Mouse (Mus musculus) CH12F3 (cell line): ENCODE data around the gene Dffb.

Source experiments
- in situ Hi-C: fragments of 300-500 bp; cut with MboI; formaldehyde crosslinking; loops from 2 replicates; pipeline ENCODE4 v1.14.3; 2020; ENCODE audit warnings: low sequenced_read_pairs

The Dffb gene

GRCm38 (mm10) chr4:153974431-153975291, at the start of gene Dffb, which contains the start of gene Cep104:
Gene Dffb (minus strand): TSS chr4:153975126.
Gene Cep104 (plus strand): TSS chr4:153975194.
- in situ Hi-C loops: no loop called here

DNA sequence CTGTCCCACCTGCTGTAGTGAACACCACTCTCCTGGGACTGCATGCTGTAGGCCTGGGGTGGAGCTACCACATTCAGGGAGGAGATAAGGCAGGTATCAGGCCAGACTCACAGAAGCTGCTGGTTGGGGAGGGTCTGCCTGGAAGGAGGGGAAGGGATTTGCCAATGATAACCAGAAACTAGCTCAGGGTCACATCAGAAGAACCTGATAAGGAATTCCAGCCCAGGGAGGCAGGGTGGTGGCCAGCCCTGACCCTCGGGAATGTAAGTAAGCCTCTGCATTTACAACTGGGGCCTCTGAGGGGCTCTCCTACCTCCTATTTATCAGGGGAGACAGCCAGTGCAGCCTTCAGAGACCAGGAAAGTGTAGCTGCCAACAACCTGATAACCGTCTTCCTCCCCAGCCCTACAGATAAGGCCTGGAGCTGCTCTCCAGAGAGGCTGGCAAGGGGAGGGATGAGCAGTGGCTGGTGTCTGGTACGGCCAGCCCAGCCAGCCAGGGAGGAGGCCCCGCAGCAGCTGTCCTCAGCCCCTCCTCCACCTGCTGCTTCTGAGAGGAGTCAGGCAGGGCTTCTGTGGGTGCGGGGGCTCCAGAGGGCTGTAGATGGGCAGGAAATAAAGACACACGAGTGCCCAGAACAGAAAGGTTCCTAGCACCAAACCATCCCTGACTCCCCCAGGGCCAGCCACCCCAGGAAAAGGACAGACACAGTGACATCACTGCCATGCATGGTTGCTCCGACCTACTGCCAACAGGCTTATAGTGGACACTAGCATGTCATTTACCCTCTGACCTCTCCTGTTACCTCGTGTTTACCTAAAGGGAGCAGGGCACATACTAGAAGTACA, 49.1 kb upstream of the Dffb start:
- in situ Hi-C loops: no loop called here

GRCm38 (mm10) chr4:154022844-154023243, 47.9 kb upstream of the Dffb start:
- in situ Hi-C loops: no loop called here

GRCm38 (mm10) chr4:154022407-154022806, 47.5 kb upstream of the Dffb start:
- in situ Hi-C loops: no loop called here

GRCm38 (mm10) chr4:154021432-154021831, 46.5 kb upstream of the Dffb start:
- in situ Hi-C loops: no loop called here

DNA sequence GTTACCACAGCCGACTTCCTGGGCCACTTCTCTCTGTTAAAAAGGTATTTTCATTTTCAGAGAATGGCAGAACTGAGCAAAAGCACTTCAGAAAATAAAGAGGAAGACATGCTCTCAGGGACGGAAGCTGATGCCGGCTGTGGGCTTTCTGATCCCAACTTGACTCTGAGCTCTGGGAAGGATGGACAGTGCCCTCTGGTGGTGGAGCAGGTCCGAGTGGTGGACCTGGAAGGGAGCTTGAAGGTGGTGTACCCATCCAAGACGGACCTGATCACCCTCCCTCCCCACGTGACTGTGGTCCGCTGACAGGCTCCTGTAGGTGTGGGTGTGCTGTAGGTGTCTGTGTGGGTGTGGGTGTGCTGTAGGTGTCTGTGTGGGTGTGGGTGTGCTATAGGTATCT, 44.6 kb upstream of the Dffb start:
- in situ Hi-C loops: no loop called here

- in situ Hi-C loops: no loop called here
Observed at GRCm38 (mm10) chr4:154015476-154015875, 40.5 kb upstream of the Dffb start.

DNA sequence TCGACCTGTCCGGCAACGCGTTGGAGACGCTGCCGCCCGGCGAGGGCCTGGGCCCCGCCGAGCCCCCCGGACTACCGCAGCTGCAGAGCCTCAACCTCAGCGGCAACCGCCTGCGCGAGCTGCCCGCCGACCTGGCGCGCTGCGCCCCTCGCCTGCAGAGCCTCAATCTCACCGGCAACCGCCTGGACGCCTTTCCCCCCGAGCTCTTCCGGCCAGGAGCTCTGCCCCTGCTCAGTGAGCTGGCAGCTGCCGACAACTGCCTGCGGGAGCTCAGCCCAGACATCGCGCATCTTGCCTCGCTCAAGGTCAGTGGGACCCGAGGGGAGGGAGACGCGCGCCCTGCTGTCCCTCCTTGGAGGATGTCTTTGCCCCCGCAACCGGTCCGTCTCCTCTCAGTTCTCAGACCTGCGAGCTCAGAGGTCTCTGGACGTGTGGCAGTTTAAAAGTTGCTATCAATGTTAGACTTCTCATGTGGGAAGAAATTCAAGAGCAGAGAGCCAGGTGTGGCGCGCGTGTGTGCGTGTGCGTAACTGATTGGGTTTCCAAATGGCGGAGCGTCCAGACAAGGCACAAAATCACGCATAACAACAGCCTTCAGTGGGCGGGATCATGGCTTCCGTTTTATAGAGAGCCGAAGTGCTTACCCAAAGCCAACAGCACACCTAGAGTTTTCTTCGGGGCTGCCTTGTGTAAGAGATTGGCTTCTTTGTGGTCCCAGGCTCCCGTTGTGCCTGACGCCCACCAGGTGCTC, 37.4 kb upstream of the Dffb start:
- in situ Hi-C loops: no loop called here

DNA sequence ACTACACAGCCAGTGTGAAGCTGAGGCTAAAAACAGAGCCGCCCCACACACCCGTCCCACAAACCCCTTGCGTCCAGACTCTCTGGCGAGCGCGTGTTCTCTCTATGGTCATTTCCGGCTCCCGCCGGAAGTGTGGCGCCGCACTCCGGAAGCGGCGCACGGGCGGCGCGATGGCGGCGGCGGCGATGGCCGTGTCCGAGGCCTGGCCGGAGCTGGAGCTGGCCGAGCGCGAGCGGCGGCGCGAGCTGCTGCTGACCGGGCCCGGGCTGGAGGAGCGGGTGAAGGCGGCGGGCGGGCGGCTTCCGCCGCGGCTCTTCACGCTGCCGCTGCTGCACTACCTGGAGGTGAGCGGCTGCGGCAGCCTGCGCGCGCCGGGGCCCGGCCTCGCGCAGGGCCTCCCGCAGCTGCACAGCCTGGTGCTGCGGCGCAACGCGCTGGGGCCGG, 36.7 kb upstream of the Dffb start, which contains the start of gene Lrrc47:
Gene Lrrc47 (plus strand): TSS at position 86 of the 444 bp plus-strand sequence.
- in situ Hi-C loops: no loop called here

DNA sequence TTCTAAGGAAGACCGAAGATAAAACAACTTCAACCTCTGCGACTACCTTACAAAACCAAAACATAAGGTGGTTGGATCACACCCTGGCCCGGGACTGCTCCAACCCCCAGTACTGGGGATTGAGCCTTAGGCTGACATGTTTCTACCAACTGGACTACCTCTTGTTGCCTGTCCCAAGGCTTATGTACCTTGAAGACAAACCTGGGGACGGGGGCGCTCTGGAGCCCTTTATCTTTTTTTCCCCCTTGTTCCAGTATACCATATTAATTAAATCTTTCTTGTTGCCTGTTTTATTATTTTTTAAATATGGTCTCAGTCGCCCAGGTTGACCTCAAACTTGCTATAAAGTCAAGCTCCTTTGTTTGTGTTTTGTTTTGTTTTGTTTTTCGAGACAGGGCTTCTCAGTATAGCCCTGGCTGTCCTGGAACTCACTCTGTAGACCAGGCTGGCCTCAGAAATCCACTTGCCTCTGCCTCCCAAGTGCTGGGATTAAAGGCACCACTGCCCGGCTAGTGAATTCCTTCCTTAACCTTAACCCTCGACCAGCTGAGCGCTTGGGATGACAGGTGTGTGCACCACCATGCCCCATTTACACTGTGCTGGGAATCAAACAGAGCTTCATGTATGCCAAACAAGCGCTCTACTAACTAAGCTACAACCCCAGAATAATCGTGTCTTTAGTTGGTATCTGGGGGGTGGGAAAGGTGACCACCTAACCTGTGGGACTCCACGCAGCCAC, 36.1 kb upstream of the Dffb start:
- in situ Hi-C loops: no loop called here

DNA sequence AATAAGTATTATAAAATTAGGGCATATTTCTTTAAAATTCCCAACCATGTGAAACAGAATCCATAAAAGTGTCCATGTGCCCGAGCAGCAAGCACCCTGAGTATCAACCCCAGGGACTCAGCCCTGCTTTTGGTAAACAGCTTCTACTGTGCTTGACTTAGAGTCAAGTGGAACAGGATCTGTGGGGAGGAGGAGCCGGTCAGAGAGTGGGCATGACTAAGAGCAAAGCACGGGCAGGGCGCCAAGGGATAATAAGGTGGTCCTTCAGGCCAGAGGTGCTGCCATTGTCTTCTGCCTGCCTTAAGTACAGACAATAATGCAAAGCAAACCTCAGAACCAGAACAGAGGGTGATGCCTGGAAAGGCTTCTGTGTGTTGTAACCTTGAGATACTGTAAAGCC, 32.8 kb upstream of the Dffb start:
- in situ Hi-C loops: no loop called here

DNA sequence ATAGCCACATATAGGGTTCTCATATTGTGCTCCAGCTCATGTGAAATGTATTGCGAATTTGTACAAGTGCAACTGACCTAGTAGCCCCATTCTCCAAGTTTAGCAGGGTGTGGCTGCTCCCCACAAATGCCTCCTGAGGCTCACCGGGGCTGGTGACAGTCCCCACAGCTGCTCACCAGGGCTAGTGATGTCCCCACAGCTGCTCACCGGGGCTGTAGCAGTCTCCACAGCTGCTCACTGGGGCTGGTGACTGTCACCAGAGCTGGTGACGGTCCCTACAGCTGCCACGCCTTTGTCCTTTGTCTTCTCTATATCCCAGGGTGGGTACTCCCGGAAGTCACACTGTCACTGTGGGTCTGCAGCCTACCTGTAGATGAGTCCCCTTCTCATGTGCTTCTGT, 31.3 kb upstream of the Dffb start:
- in situ Hi-C loops: no loop called here

- in situ Hi-C loops: no loop called here
Observed at GRCm38 (mm10) chr4:154005488-154005887, 30.6 kb upstream of the Dffb start.

GRCm38 (mm10) chr4:153993505-153993904, 18.6 kb upstream of the Dffb start:
- in situ Hi-C loops: no loop called here

DNA sequence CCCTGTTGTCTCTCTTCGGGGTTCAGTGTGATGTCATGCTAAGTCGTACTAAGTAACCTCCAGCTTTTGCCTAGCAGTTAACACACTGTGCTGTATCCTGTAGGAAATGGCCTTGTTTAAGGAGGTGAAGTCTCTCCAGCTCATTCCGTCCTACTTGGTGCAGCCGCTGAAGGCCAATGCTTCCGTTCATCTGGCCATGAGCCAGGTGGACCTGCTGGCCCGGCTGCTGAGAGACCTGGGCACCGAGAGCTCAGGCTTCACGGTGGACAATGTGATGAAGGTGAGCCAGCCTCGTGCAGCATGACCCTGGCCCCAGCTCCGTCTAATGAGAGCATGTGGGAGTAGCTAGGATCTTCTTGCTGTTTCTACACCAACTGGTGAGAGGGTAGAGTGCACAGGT, 17.8 kb upstream of the Dffb start:
- in situ Hi-C loops: no loop called here

DNA sequence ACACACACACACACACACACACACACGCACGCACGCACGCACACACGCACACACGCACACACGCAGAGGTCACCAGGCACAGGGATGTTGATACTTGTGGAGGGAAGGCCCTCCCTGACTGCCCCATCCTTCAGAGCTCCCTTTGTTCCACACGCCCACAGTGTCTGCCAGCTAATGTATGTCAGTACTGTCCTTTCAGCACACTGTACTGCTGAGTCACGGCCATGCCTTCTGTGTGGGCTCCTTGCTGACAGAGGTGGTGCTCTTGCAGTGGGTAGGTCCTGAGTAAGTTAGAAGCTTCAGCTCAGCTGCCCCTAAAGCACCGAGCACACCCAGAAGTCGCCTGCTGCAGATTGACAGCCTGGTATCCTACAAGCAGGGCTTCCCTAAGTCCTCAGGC, 5.5 kb upstream of the Dffb start:
- in situ Hi-C loops: no loop called here

DNA sequence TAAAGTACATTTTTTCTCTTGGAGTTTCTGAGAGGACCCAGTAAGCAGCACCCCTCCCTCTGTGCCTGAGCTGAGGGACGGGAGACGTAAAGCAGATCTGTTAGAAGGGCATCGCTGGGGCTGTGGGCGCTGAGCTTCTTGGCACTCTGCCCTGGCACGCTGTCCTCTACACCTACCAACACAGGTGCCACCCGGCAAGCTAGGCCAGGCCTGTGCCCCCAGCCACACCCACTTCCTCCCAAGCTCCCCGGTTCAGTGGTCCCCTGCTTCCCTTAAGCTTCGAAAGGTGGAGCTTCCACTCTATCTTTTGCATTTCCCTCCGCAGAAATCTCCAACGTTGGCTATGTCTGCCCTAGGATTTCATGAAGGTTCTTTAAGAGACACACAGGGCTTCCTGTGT, 4.3 kb upstream of the Dffb start:
- in situ Hi-C loops: no loop called here

DNA sequence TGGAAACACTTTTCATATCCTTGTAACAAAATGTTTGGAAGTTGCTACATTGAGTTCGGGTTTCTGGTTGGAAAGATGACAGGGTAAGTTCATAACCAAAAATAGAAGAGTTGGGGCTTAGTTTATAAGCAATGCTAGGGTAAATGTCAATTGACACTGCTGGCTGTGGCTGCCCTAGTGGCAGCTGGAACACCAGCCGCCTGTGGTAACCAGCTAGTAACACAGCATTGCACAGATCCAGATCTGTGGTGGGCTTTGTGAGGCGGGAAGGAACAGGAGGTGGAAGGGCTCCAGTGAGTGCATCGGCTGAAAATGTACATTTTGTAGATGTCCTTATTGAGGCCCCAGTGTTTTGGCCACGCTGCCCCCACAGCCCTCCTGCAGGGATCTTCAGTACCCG, 842 bp upstream of the Dffb start:
- in situ Hi-C loops: no loop called here

- in situ Hi-C loops: no loop called here
Observed at GRCm38 (mm10) chr4:153975292-153975662, 351 bp upstream of the Dffb start.

- in situ Hi-C loops: no loop called here
Observed at GRCm38 (mm10) chr4:153968063-153968462, 6.9 kb downstream of the Dffb start.
